8 mouse cellular contexts compared by ENCODE assay signal in the genomic region with DNA sequence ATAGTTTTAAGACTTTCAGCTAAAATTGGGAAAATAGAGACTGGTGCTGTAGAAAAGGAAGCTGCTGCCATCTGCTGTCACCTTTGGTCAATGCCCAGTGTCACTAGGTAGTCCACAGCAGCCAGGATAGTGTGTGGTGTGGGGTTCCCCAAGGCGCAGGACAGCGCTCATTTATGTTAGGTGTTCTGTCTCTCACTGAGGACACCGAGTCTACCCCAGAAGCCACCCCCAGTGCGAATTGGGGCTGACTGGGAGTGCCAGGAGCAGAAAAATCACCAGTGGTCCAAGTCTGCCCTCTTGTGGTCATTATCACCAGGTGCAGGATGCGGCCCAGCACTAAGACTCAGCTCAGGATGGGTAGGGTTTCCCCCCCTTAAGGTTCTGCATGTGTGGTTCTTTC. TPM values are rescaled to one million over a fixed set of nuclear protein-coding genes. Genes with fewer than 3 reads are reported as not detected.
DNase-seq lines count a peak whose midpoint lies in the region; ATAC-seq lines count a peak whose summit lies in the region.

No protein-coding gene starts in this region.

- no peaks in the 10 kb centered on the region for H3K4me1 ChIP-seq in hindbrain, embryonic 15.5 days (replicated peaks)

- WGBS in hindbrain, embryonic 15.5 days = 10% methylated on average over 5 of the region's 5 CpGs

- no peak overlapping the region for H3K4me3 ChIP-seq in hindbrain, embryonic 15.5 days

- H3K9ac ChIP-seq in hindbrain, embryonic 15.5 days = no peak overlapping the region

- H3K27me3 ChIP-seq in hindbrain, embryonic 15.5 days = no peaks in the 10 kb centered on the region

- H3K27ac ChIP-seq in hindbrain, embryonic 15.5 days (replicated peaks) = no peak overlapping the region

- ATAC-seq in hindbrain, embryonic 15.5 days (ENCODE audit: low FRiP score, low read depth) = peak; percentile 86; the same call in 1 of the 2 replicates

- peak; percentile 57 for DNase-seq in R1 (ENCODE audit: low read depth, low spot score)
- DNase-seq in cerebellum, postnatal 10 days = peak; percentile 67 to 75
- DNase-seq in gastrocnemius, adult 18-20 months (ENCODE audit: low spot score) = peak; percentile 65
- peak; percentile 47 to 64 for DNase-seq in layer of hippocampus, postnatal 25 days (ENCODE audit: extremely low spot score in 1 of 2, low spot score in 1 of 2)
- peak; percentile 81 for DNase-seq in lung, postnatal 36 days
- peak; percentile 76 for DNase-seq in retina, embryonic 14.5 days (ENCODE audit: low spot score)
- peak; percentile 62 for DNase-seq in thymus, postnatal 4 days

- H3K36me3 ChIP-seq in hindbrain, embryonic 15.5 days = no peaks in the 10 kb centered on the region

- no peaks in the 10 kb centered on the region for H3K9me3 ChIP-seq in hindbrain, embryonic 15.5 days

- peak overlapping the region; percentile 32; the same call in 1 of the 2 replicates for H3K4me2 ChIP-seq in hindbrain, embryonic 15.5 days

RNA-seq across cellular contexts. Expression of a gene that starts 26.8 kb away (rescaled TPM):
- 100 to 1,000 TPM; 596 to 649 TPM for total RNA-seq in gastrocnemius, adult 18-20 months (2021)
- 672 and 703 TPM in 2 replicates for polyA plus RNA-seq in hindbrain, embryonic 15.5 days (2015; fragmentation: Nextera tagmentation; extraction: Ambion mirVana)
- 1,000 to 10,000 TPM; 2,237 to 2,613 TPM for total RNA-seq in layer of hippocampus, postnatal 25 days (2021)

RNA-seq across cellular contexts. Expression of a gene that starts 37.4 kb away (rescaled TPM):
- total RNA-seq in gastrocnemius, adult 18-20 months (2021) = 1 to 10 TPM in 1 of 2 experiments, under 1 TPM in 1; 0.88 to 1.5 TPM
- polyA plus RNA-seq in hindbrain, embryonic 15.5 days (2015; fragmentation: Nextera tagmentation; extraction: Ambion mirVana) = not detected in 2 replicates
- not detected for total RNA-seq in layer of hippocampus, postnatal 25 days (2021)
